Mouse (Mus musculus): Measurements from ENCODE around the gene Stat1. TPM values are rescaled to one million over a fixed set of nuclear protein-coding genes. Genes with fewer than 3 reads are reported as not detected.
A peak's percentile ranks its signal among the peaks of the same experiment; 100 is the strongest.

The Stat1 gene
- total and polyA plus RNA-seq, 2 experiments from 2014 or later: 16.6 to 25.3 TPM

- Histone ChIP-seq H3K4me1 (ENCODE audit: insufficient read depth, low read length) (0 out of 2 replicates have a peak, but pooled peaks cover 3% of the 10 kb centered on the region), H3K9ac (replicated peaks; ENCODE audit: low read length) (no peak overlapping the region), H3K27ac (no peak overlapping the region), H3K9me3 (ENCODE audit: low read length) (no peaks in the 10 kb centered on the region), H3K4me2 (ENCODE audit: low read depth, low read length) (no peak overlapping the region), H3K36me3 (ENCODE audit: insufficient read depth, low read length) (no peaks in the 10 kb centered on the region), H3K4me3 (ENCODE audit: low read length) (no peak overlapping the region), H3K27me3 (ENCODE audit: insufficient read depth, low read length) (no peaks in the 10 kb centered on the region)
- ATAC-seq (no peak), DNase-seq (ENCODE audit: low spot score) (no peak)
- no peak for TF ChIP-seq CTCF (IDR thresholded peaks at IDR 0.05; ENCODE audit: low read depth)
- WGBS: 79% methylated on average over 4 of the region's 4 CpGs
Measured at GRCm38 (mm10) chr1:52142117-52142516, 22.9 kb downstream of the Stat1 start.

GRCm38 (mm10) chr1:52143191-52143590 is 24.0 kb downstream of the Stat1 start:
- WGBS: 90% methylated on average over 4 of the region's 4 CpGs
- no peaks in the 10 kb centered on the region; the same call in 1 of the 2 replicates for H3K4me1 ChIP-seq (ENCODE audit: insufficient read depth, low read length)
- no peak overlapping the region for H3K4me3 ChIP-seq (ENCODE audit: low read length)
- no peak overlapping the region for H3K9ac ChIP-seq (replicated peaks; ENCODE audit: low read length)
- no peaks in the 10 kb centered on the region for H3K27me3 ChIP-seq (ENCODE audit: insufficient read depth, low read length)
- ATAC-seq: no peak
- H3K9me3 ChIP-seq (ENCODE audit: low read length): no peaks in the 10 kb centered on the region
- H3K4me2 ChIP-seq (ENCODE audit: low read depth, low read length): no peak overlapping the region
- no peak overlapping the region for H3K27ac ChIP-seq
- no peak for TF ChIP-seq CTCF (IDR thresholded peaks at IDR 0.05; ENCODE audit: low read depth)
- DNase-seq (ENCODE audit: low spot score): no peak
- H3K36me3 ChIP-seq (ENCODE audit: insufficient read depth, low read length): no peaks in the 10 kb centered on the region

- Histone ChIP-seq H3K9ac (replicated peaks; ENCODE audit: low read length) (no peak overlapping the region), H3K4me1 (ENCODE audit: insufficient read depth, low read length) (no peaks in the 10 kb centered on the region; the same call in 1 of the 2 replicates), H3K27me3 (ENCODE audit: insufficient read depth, low read length) (no peaks in the 10 kb centered on the region), H3K4me3 (ENCODE audit: low read length) (no peak overlapping the region), H3K9me3 (ENCODE audit: low read length) (no peaks in the 10 kb centered on the region), H3K36me3 (ENCODE audit: insufficient read depth, low read length) (no peaks in the 10 kb centered on the region), H3K4me2 (ENCODE audit: low read depth, low read length) (no peak overlapping the region), H3K27ac (no peak overlapping the region)
- 84% methylated on average over 7 of the region's 7 CpGs for WGBS
- no peak for TF ChIP-seq CTCF (IDR thresholded peaks at IDR 0.05; ENCODE audit: low read depth)
- no peak for DNase-seq (ENCODE audit: low spot score)
- no peak for ATAC-seq
Measured at GRCm38 (mm10) chr1:52143596-52144156, 24.4 kb downstream of the Stat1 start.

GRCm38 (mm10) chr1:52144907-52145306 is 25.7 kb downstream of the Stat1 start:
- H3K4me3 ChIP-seq (ENCODE audit: low read length): no peak overlapping the region
- no peaks in the 10 kb centered on the region for H3K9me3 ChIP-seq (ENCODE audit: low read length)
- TF ChIP-seq CTCF (IDR thresholded peaks at IDR 0.05; ENCODE audit: low read depth): no peak
- no peaks in the 10 kb centered on the region for H3K27me3 ChIP-seq (ENCODE audit: insufficient read depth, low read length)
- ATAC-seq (no peak), DNase-seq (ENCODE audit: low spot score) (no peak)
- 82% methylated on average over 10 of the region's 10 CpGs for WGBS
- H3K27ac ChIP-seq: no peak overlapping the region
- H3K9ac ChIP-seq (replicated peaks; ENCODE audit: low read length): no peak overlapping the region
- no peaks in the 10 kb centered on the region for H3K36me3 ChIP-seq (ENCODE audit: insufficient read depth, low read length)
- H3K4me1 ChIP-seq (ENCODE audit: insufficient read depth, low read length): no peaks in the 10 kb centered on the region; the same call in 1 of the 2 replicates
- no peak overlapping the region for H3K4me2 ChIP-seq (ENCODE audit: low read depth, low read length)

- Histone ChIP-seq H3K4me2 (ENCODE audit: low read depth, low read length) (no peak overlapping the region), H3K27ac (no peak overlapping the region), H3K4me1 (ENCODE audit: insufficient read depth, low read length) (no peaks in the 10 kb centered on the region; the same call in 1 of the 2 replicates), H3K27me3 (ENCODE audit: insufficient read depth, low read length) (no peaks in the 10 kb centered on the region), H3K9ac (replicated peaks; ENCODE audit: low read length) (no peak overlapping the region), H3K36me3 (ENCODE audit: insufficient read depth, low read length) (no peaks in the 10 kb centered on the region), H3K4me3 (ENCODE audit: low read length) (no peak overlapping the region), H3K9me3 (ENCODE audit: low read length) (no peaks in the 10 kb centered on the region)
- WGBS: 53% methylated on average over 12 of the region's 12 CpGs
- peak; percentile 89 for DNase-seq (ENCODE audit: low spot score)
- peak; percentile 78 for ATAC-seq
- TF ChIP-seq CTCF (IDR thresholded peaks at IDR 0.05; ENCODE audit: low read depth): peak; percentile 86
Measured at GRCm38 (mm10) chr1:52146214-52146970, 27.2 kb downstream of the Stat1 start.

- Histone ChIP-seq H3K27ac (no peak overlapping the region), H3K4me1 (ENCODE audit: insufficient read depth, low read length) (no peaks in the 10 kb centered on the region; the same call in 1 of the 2 replicates), H3K4me2 (ENCODE audit: low read depth, low read length) (no peak overlapping the region), H3K36me3 (ENCODE audit: insufficient read depth, low read length) (no peaks in the 10 kb centered on the region), H3K4me3 (ENCODE audit: low read length) (no peak overlapping the region), H3K9ac (replicated peaks; ENCODE audit: low read length) (no peak overlapping the region), H3K9me3 (ENCODE audit: low read length) (no peaks in the 10 kb centered on the region), H3K27me3 (ENCODE audit: insufficient read depth, low read length) (no peaks in the 10 kb centered on the region)
- DNase-seq (ENCODE audit: low spot score) (no peak), ATAC-seq (no peak)
- no peak for TF ChIP-seq CTCF (IDR thresholded peaks at IDR 0.05; ENCODE audit: low read depth)
- 84% methylated on average over 2 of the region's 2 CpGs for WGBS
Measured at GRCm38 (mm10) chr1:52147431-52147830, 28.2 kb downstream of the Stat1 start.

- TF ChIP-seq CTCF (IDR thresholded peaks at IDR 0.05; ENCODE audit: low read depth): no peak
- Histone ChIP-seq H3K27me3 (ENCODE audit: insufficient read depth, low read length) (no peaks in the 10 kb centered on the region), H3K36me3 (ENCODE audit: insufficient read depth, low read length) (no peaks in the 10 kb centered on the region), H3K9me3 (ENCODE audit: low read length) (no peaks in the 10 kb centered on the region), H3K27ac (no peak overlapping the region), H3K4me2 (ENCODE audit: low read depth, low read length) (no peak overlapping the region), H3K4me1 (ENCODE audit: insufficient read depth, low read length) (no peaks in the 10 kb centered on the region; the same call in 1 of the 2 replicates), H3K9ac (replicated peaks; ENCODE audit: low read length) (no peak overlapping the region), H3K4me3 (ENCODE audit: low read length) (no peak overlapping the region)
- WGBS: 77% methylated on average over 7 of the region's 7 CpGs
- ATAC-seq: no peak
- DNase-seq (ENCODE audit: low spot score): peak; percentile 38
Measured at GRCm38 (mm10) chr1:52148178-52148577, 28.9 kb downstream of the Stat1 start.

All from hindbrain, postnatal 0 days (tissue).